ENCODE assay signal across 9 mouse cellular contexts in genomic region chr2:160700271-160700670, GRCm38 (mm10). TPM values are rescaled to one million over a fixed set of nuclear protein-coding genes. Genes with fewer than 3 reads are reported as not detected.
DNase-seq lines count a peak whose midpoint lies in the region; ATAC-seq lines count a peak whose summit lies in the region.
"Had no signal": no experiment of that assay in that cellular context is flagged by ENCODE, and none has a peak within 500 bp of the region (broad histone marks: within the 10 kb centered on the region; RNA-seq: fewer than 3 reads in every experiment).

No protein-coding gene starts in this region.

- DNase-seq in embryonic facial prominence, embryonic 14.5 days (ENCODE audit: low spot score): peak; percentile 21
- no peak for DNase-seq in embryonic facial prominence, embryonic 10.5 days (ENCODE audit: low spot score)
- DNase-seq in c-Kit-positive CD71-negative TER-119-negative erythroid progenitor cells, embryonic 14.5 days (ENCODE audit: low read depth): peak; percentile 13
- peak; percentile 13 for DNase-seq in induced T-regulatory cell, adult 2 months (ENCODE audit: low read depth)
- peak; percentile 68 for DNase-seq in lung, postnatal 10 days
- no peak for DNase-seq in layer of hippocampus, adult 11-12 months (ENCODE audit: low spot score)
- no peak for DNase-seq in layer of hippocampus, adult 18-20 months (ENCODE audit: low spot score in 2 of 2)
- no peak for DNase-seq in forebrain, embryonic 10.5 days (ENCODE audit: extremely low spot score, low spot score)

- H3K4me1 ChIP-seq in embryonic facial prominence, embryonic 14.5 days (ENCODE audit: control insufficient read depth, insufficient read depth, low read length): no peaks in the 10 kb centered on the region
- H3K4me1 ChIP-seq in embryonic facial prominence, embryonic 10.5 days: no peaks in the 10 kb centered on the region
- H3K4me1 ChIP-seq in forebrain, embryonic 10.5 days: no peaks in the 10 kb centered on the region
- H3K4me1 ChIP-seq: embryonic facial prominence, embryonic 13.5 days had no signal

- no peaks in the 10 kb centered on the region for H3K27me3 ChIP-seq in embryonic facial prominence, embryonic 14.5 days (replicated peaks; ENCODE audit: control insufficient read depth, insufficient read depth, low read length)
- no peaks in the 10 kb centered on the region for H3K27me3 ChIP-seq in embryonic facial prominence, embryonic 10.5 days (replicated peaks; ENCODE audit: low read depth, poor library complexity, severe bottlenecking)
- no peaks in the 10 kb centered on the region for H3K27me3 ChIP-seq in forebrain, embryonic 10.5 days (ENCODE audit: poor library complexity, severe bottlenecking)
- H3K27me3 ChIP-seq: embryonic facial prominence, embryonic 13.5 days had no signal

- H3K9me3 ChIP-seq in embryonic facial prominence, embryonic 14.5 days (ENCODE audit: control insufficient read depth, low read length): no peaks in the 10 kb centered on the region
- no peaks in the 10 kb centered on the region for H3K9me3 ChIP-seq in embryonic facial prominence, embryonic 10.5 days
- H3K9me3 ChIP-seq in forebrain, embryonic 10.5 days: no peaks in the 10 kb centered on the region
- H3K9me3 ChIP-seq: embryonic facial prominence, embryonic 13.5 days had no signal

- H3K4me2 ChIP-seq in embryonic facial prominence, embryonic 14.5 days (ENCODE audit: low read depth, low read length): no peak overlapping the region
- H3K4me2 ChIP-seq: embryonic facial prominence, embryonic 13.5 days had no signal

- H3K4me3 ChIP-seq in embryonic facial prominence, embryonic 14.5 days (ENCODE audit: low read depth, low read length): no peak overlapping the region
- no peak overlapping the region for H3K4me3 ChIP-seq in embryonic facial prominence, embryonic 10.5 days
- H3K4me3 ChIP-seq in forebrain, embryonic 10.5 days: no peak overlapping the region
- H3K4me3 ChIP-seq: embryonic facial prominence, embryonic 13.5 days had no signal

- 72% methylated on average over 5 of the region's 5 CpGs for WGBS in embryonic facial prominence, embryonic 14.5 days
- 89% methylated on average over 5 of the region's 5 CpGs for WGBS in embryonic facial prominence, embryonic 10.5 days
- WGBS in forebrain, embryonic 10.5 days: 85% methylated on average over 5 of the region's 5 CpGs

- H3K9ac ChIP-seq in embryonic facial prominence, embryonic 14.5 days (ENCODE audit: low read depth, low read length): no peak overlapping the region
- H3K9ac ChIP-seq: embryonic facial prominence, embryonic 13.5 days had no signal

- ATAC-seq in embryonic facial prominence, embryonic 14.5 days (ENCODE audit: low read depth): no peak

- no peak overlapping the region for H3K27ac ChIP-seq in embryonic facial prominence, embryonic 14.5 days (replicated peaks; ENCODE audit: low read depth, low read length)
- H3K27ac ChIP-seq in embryonic facial prominence, embryonic 10.5 days (replicated peaks): no peak overlapping the region
- no peak overlapping the region for H3K27ac ChIP-seq in forebrain, embryonic 10.5 days
- H3K27ac ChIP-seq: embryonic facial prominence, embryonic 13.5 days had no signal

- peaks cover 81% of the 10 kb centered on the region for H3K36me3 ChIP-seq in embryonic facial prominence, embryonic 14.5 days (ENCODE audit: control insufficient read depth, insufficient read depth, low read length)
- H3K36me3 ChIP-seq in embryonic facial prominence, embryonic 10.5 days (replicated peaks): peaks cover 96% of the 10 kb centered on the region
- peaks cover 93% of the 10 kb centered on the region for H3K36me3 ChIP-seq in forebrain, embryonic 10.5 days (replicated peaks)

RNA-seq across cellular contexts. Expression of gene Plcg1, which starts 30.8 kb away (rescaled TPM):
- 50.4 and 54.6 TPM in 2 replicates for polyA plus RNA-seq in embryonic facial prominence, embryonic 14.5 days (2014; fragmentation: Nextera tagmentation; extraction: Ambion mirVana)
- polyA plus RNA-seq in embryonic facial prominence, embryonic 10.5 days (2016; fragmentation: Nextera tagmentation; extraction: Ambion mirVana): 80.9 and 81.8 TPM in 2 replicates
- 10 to 100 TPM; 90.6 to 99.5 TPM for total RNA-seq in layer of hippocampus, adult 18-20 months (2021)
- polyA plus RNA-seq in forebrain, embryonic 10.5 days (2016; fragmentation: Nextera tagmentation; extraction: Ambion mirVana): 59.3 and 61.7 TPM in 2 replicates

RNA-seq across cellular contexts. Expression of gene Top1, which starts 54.6 kb away (rescaled TPM):
- 63.6 and 64.0 TPM in 2 replicates for polyA plus RNA-seq in embryonic facial prominence, embryonic 14.5 days (2014; fragmentation: Nextera tagmentation; extraction: Ambion mirVana)
- 115 and 117 TPM in 2 replicates for polyA plus RNA-seq in embryonic facial prominence, embryonic 10.5 days (2016; fragmentation: Nextera tagmentation; extraction: Ambion mirVana)
- 10 to 100 TPM; 79.0 to 80.3 TPM for total RNA-seq in layer of hippocampus, adult 18-20 months (2021)
- 113 and 118 TPM in 2 replicates for polyA plus RNA-seq in forebrain, embryonic 10.5 days (2016; fragmentation: Nextera tagmentation; extraction: Ambion mirVana)

Comparison
In these comparisons a context has a peak if more than half of its experiments do, and no peak if none do; other contexts are left out.
1. DNase-seq: peak in embryonic facial prominence, embryonic 14.5 days (single experiment), c-Kit-positive CD71-negative TER-119-negative erythroid progenitor cells, embryonic 14.5 days (single experiment), induced T-regulatory cell, adult 2 months (single experiment) and lung, postnatal 10 days (single experiment); none in embryonic facial prominence, embryonic 10.5 days (single experiment), layer of hippocampus, adult 11-12 months (single experiment), layer of hippocampus, adult 18-20 months (0 of 2) and forebrain, embryonic 10.5 days (single experiment).